Mouse (Mus musculus) megakaryocyte, embryonic 14.5 days (primary cell): ENCODE data around the gene Col23a1.

Source experiments
- FLI1 ChIP-seq: IDR thresholded peaks from 2 replicates; pipeline ENCODE4 v1.6.1; 2012; ENCODE audit warnings: low read length, inconsistent platforms, mixed read lengths
- GATA1 ChIP-seq: IDR thresholded peaks from 3 replicates; pipeline ENCODE4 v1.6.1; 2012; ENCODE audit warnings: mixed read lengths, low read length, inconsistent platforms, borderline replicate concordance

DNA sequence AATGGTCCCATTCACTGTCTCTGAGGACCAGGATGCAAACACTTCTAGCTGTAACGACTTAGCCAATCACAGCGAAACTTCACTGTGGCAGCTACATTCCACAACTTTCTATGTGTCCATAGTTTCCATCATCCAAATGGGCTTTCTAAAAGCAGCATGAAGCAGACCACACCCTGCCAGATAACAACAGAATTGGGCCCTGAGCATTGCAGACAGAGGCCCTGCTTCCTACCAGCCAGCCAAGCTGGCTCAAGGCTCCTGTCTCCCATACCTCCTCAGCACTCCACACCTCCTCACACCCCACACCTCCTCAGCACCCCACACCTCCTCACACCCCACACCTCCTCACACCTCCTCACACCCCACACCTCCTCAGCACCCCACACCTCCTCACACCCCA, 132.2 kb downstream of the Col23a1 start:
- no peak for TF ChIP-seq GATA1
- no peak for TF ChIP-seq FLI1
